Mouse (Mus musculus) liver, postnatal 0 days (tissue): ENCODE measurements at regions not wholly inside any gene's neighbourhood (a gene's known extent, or its start where the extent isn't known, plus 50 kb on each side); places are given as distances from the start of the nearest gene placed in this dataset.

ENCODE experiments used
- ATAC-seq: fragments of 200-750 bp; cut with Nextera tagmentation; 2 replicates; pipeline ENCODE4 v1.8.0; 2017; ENCODE audit warnings: mild to moderate bottlenecking, moderate library complexity
- DNase-seq: peaks from one replicate; pipeline ENCODE4 v3.0.0-alpha.2; 2016
- H3K27ac ChIP-seq: fragments of 300-500 bp; sonication (generic); 2 replicates; pipeline ENCODE4 v1.5.1; 2014; ENCODE audit warnings: antibody characterized with exemption, moderate library complexity, mild to moderate bottlenecking, low read depth
- H3K27me3 ChIP-seq: fragments of 300-500 bp; sonication (generic); 2 replicates; pipeline ENCODE4 v1.6.1; 2014; ENCODE audit warnings: low read length, control low read depth, mixed read lengths; ENCODE audit not compliant: insufficient read depth
- H3K36me3 ChIP-seq: fragments of 300-500 bp; sonication (generic); replicated peaks from 2 replicates; pipeline ENCODE4 v1.6.1; 2014; ENCODE audit warnings: mild to moderate bottlenecking, control low read depth, low read length, moderate library complexity, mixed read lengths; ENCODE audit not compliant: insufficient read depth
- H3K4me1 ChIP-seq: fragments of 300-500 bp; sonication (generic); 2 replicates; pipeline ENCODE4 v1.6.1; 2014; ENCODE audit warnings: antibody characterized with exemption, mild to moderate bottlenecking, control low read depth; ENCODE audit not compliant: insufficient read depth
- H3K4me2 ChIP-seq: fragments of 300-500 bp; sonication (generic); 2 replicates; pipeline ENCODE4 v1.6.1; 2014; ENCODE audit warnings: low read depth, mild to moderate bottlenecking, low read length, moderate library complexity, mixed read lengths
- H3K4me3 ChIP-seq: fragments of 300-500 bp; sonication (generic); 2 replicates; pipeline ENCODE4 v1.5.1; 2014; ENCODE audit warnings: low read depth, low read length
- H3K9ac ChIP-seq: fragments of 300-500 bp; sonication (generic); replicated peaks from 2 replicates; pipeline ENCODE4 v1.6.1; 2014; ENCODE audit warnings: mild to moderate bottlenecking, moderate library complexity
- H3K9me3 ChIP-seq: fragments of 300-500 bp; sonication (generic); 2 replicates; pipeline ENCODE4 v1.6.1; 2016; ENCODE audit warnings: mild to moderate bottlenecking, control low read depth, low read length, mixed read lengths
- CTCF ChIP-seq: sonication (generic); IDR thresholded peaks from 2 replicates; pipeline ENCODE4 v1.5.1; 2016; ENCODE audit warnings: antibody characterized with exemption, low read depth
- EP300 ChIP-seq: IDR thresholded peaks from 2 replicates; pipeline ENCODE4 v1.6.1; 2016; ENCODE audit warnings: antibody characterized with exemption, low read depth, mild to moderate bottlenecking
- WGBS: fragments of 180-500 bp; shearing (Covaris S2); extraction: QIAGEN DNeasy Blood & Tissue Kit; methylation state at CpG from one replicate; pipeline ENCODE4 v1.1.7; 2014; ENCODE audit not compliant: insufficient replicate concordance; 5-methylcytosine and 5-hydroxymethylcytosine counted together

GRCm38 (mm10) chr4:140307481-140307880, 60.9 kb upstream of the Igsf21 start:
- H3K27ac ChIP-seq: no peak overlapping the region
- ATAC-seq (no peak), DNase-seq (no peak)
- no peaks in the 10 kb centered on the region for H3K4me1 ChIP-seq
- WGBS: 77% methylated on average over 8 of the region's 8 CpGs
- no peak overlapping the region for H3K4me2 ChIP-seq
- H3K4me3 ChIP-seq: no peak overlapping the region
- no peak for TF ChIP-seq EP300
- no peak for TF ChIP-seq CTCF
- H3K9me3 ChIP-seq: 0 out of 2 replicates have a peak, but pooled peaks cover 2% of the 10 kb centered on the region
- no peaks in the 10 kb centered on the region for H3K36me3 ChIP-seq
- H3K9ac ChIP-seq: no peak overlapping the region
- H3K27me3 ChIP-seq: no peaks in the 10 kb centered on the region

GRCm38 (mm10) chr4:140304960-140305359, 58.4 kb upstream of the Igsf21 start:
- no peak for TF ChIP-seq CTCF
- Histone ChIP-seq H3K9me3 (0 out of 2 replicates have a peak, but pooled peaks cover 2% of the 10 kb centered on the region), H3K4me2 (no peak overlapping the region), H3K27ac (no peak overlapping the region), H3K4me1 (no peaks in the 10 kb centered on the region), H3K4me3 (no peak overlapping the region), H3K27me3 (no peaks in the 10 kb centered on the region), H3K36me3 (no peaks in the 10 kb centered on the region), H3K9ac (no peak overlapping the region)
- DNase-seq (no peak), ATAC-seq (no peak)
- WGBS: 76% methylated on average over 5 of the region's 5 CpGs

GRCm38 (mm10) chr4:140301661-140302060, 55.1 kb upstream of the Igsf21 start:
- no peaks in the 10 kb centered on the region for H3K4me1 ChIP-seq
- DNase-seq: no peak
- H3K4me3 ChIP-seq: no peak overlapping the region
- no peak overlapping the region for H3K4me2 ChIP-seq
- no peak for ATAC-seq
- no peaks in the 10 kb centered on the region for H3K36me3 ChIP-seq
- no peak overlapping the region for H3K9ac ChIP-seq
- no peak overlapping the region for H3K27ac ChIP-seq
- H3K9me3 ChIP-seq: 0 out of 2 replicates have a peak, but pooled peaks cover 2% of the 10 kb centered on the region
- TF ChIP-seq EP300 (no peak), CTCF (no peak)
- H3K27me3 ChIP-seq: no peaks in the 10 kb centered on the region
- WGBS: 81% methylated on average over 15 of the region's 15 CpGs

GRCm38 (mm10) chr4:140297912-140298620, 51.5 kb upstream of the Igsf21 start:
- ATAC-seq: no peak
- TF ChIP-seq CTCF (no peak), EP300 (no peak)

More at GRCm38 (mm10) chr4:140297912-140298620, 51.5 kb upstream of the Igsf21 start:
- Histone ChIP-seq H3K27me3 (no peaks in the 10 kb centered on the region), H3K36me3 (no peaks in the 10 kb centered on the region), H3K27ac (no peak overlapping the region), H3K9ac (no peak overlapping the region), H3K4me2 (no peak overlapping the region), H3K9me3 (no peaks in the 10 kb centered on the region), H3K4me3 (no peak overlapping the region), H3K4me1 (no peaks in the 10 kb centered on the region)
- 77% methylated on average over 18 of the region's 18 CpGs for WGBS
- DNase-seq: no peak
